Mouse (Mus musculus): ENCODE measurements around the gene Pex11g. TPM values are rescaled to one million over a fixed set of nuclear protein-coding genes. Genes with fewer than 3 reads are reported as not detected.

The Pex11g gene
- total and polyA plus RNA-seq, 3 experiments: 1.1 to 5.0 (median 2.1) TPM

GRCm38 (mm10) chr8:3425217-3425616 is 42.3 kb downstream of the Pex11g start:
- peaks cover 87% of the 10 kb centered on the region for H3K36me3 ChIP-seq (replicated peaks)

GRCm38 (mm10) chr8:3421507-3421906 is 46.0 kb downstream of the Pex11g start:
- DNase-seq (ENCODE audit: low spot score) (no peak), ATAC-seq (ENCODE audit: extremely low read depth, insufficient number of reproducible peaks, low FRiP score, poor library complexity, severe bottlenecking) (no peak)
- TF ChIP-seq CTCF (IDR thresholded peaks at IDR 0.05; ENCODE audit: low read depth, low read length) (no peak), TAL1 (conservative IDR thresholded peaks at IDR 0.05; ENCODE audit: low read depth, low read length) (no peak), GATA1 (IDR thresholded peaks at IDR 0.05; ENCODE audit: borderline replicate concordance, low read length) (no peak), POLR2AphosphoS5 (IDR thresholded peaks at IDR 0.05; ENCODE audit: insufficient replicate concordance, low read depth, low read length) (no peak), GATA2 (IDR thresholded peaks at IDR 0.05; ENCODE audit: borderline replicate concordance, low read depth, low read length) (no peak)
- H3K4me1 ChIP-seq (ENCODE audit: insufficient read depth, low read depth, low read length): peaks cover 64% of the 10 kb centered on the region
- no peaks in the 10 kb centered on the region for H3K9me3 ChIP-seq (replicated peaks)
- no peak overlapping the region for H3K4me3 ChIP-seq (ENCODE audit: low read depth, low read length)
- H3K36me3 ChIP-seq (replicated peaks): peaks cover 82% of the 10 kb centered on the region
- H3K27me3 ChIP-seq (ENCODE audit: insufficient read depth, low read length): no peaks in the 10 kb centered on the region

More at GRCm38 (mm10) chr8:3425217-3425616, 42.3 kb downstream of the Pex11g start:
- H3K27me3 ChIP-seq (ENCODE audit: insufficient read depth, low read length): no peaks in the 10 kb centered on the region
- H3K4me3 ChIP-seq (ENCODE audit: low read depth, low read length): no peak overlapping the region
- no peaks in the 10 kb centered on the region for H3K9me3 ChIP-seq (replicated peaks)
- peaks cover 40% of the 10 kb centered on the region for H3K4me1 ChIP-seq (ENCODE audit: insufficient read depth, low read depth, low read length)
- ATAC-seq (ENCODE audit: extremely low read depth, insufficient number of reproducible peaks, low FRiP score, poor library complexity, severe bottlenecking) (no peak), DNase-seq (ENCODE audit: low spot score) (no peak)
- no peak for TF ChIP-seq CTCF (IDR thresholded peaks at IDR 0.05; ENCODE audit: low read depth, low read length)
- TF ChIP-seq POLR2AphosphoS5 (IDR thresholded peaks at IDR 0.05; ENCODE audit: insufficient replicate concordance, low read depth, low read length): no peak
- TF ChIP-seq GATA2 (IDR thresholded peaks at IDR 0.05; ENCODE audit: borderline replicate concordance, low read depth, low read length): no peak
- no peak for TF ChIP-seq GATA1 (IDR thresholded peaks at IDR 0.05; ENCODE audit: borderline replicate concordance, low read length)
- no peak for TF ChIP-seq TAL1 (conservative IDR thresholded peaks at IDR 0.05; ENCODE audit: low read depth, low read length)

DNA sequence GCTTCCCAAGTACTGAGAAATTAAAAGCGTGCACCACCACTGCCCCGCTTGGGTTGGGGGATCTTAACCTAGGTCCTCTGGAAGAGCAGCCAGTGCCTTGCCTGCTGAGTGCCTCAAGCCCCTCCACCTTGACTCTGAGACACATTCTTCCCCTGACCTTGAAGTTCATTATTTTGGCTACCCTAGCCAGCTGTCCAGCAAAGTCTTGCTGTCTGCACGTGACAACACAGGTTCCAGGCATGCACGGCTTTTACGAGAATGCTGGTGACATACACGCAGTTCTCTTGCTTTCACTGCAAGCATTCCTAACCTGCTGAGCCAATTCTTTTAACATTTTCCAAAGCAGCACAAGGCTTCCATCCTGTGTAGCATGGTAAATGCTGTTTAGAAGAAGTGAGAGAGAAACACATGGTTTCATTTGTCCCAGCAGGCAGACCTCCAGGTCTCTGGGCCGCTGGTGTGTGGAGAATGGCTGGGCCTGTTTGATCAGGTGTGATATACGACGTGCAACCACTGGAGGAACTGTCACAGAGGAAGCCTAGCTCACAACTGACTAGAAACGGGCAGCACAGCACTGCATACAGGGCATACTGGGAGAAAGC is 47.3 kb downstream of the Pex11g start:
- ATAC-seq (ENCODE audit: extremely low read depth, insufficient number of reproducible peaks, low FRiP score, poor library complexity, severe bottlenecking) (no peak), DNase-seq (ENCODE audit: low spot score) (no peak)
- no peaks in the 10 kb centered on the region for H3K27me3 ChIP-seq (ENCODE audit: insufficient read depth, low read length)
- peaks cover 66% of the 10 kb centered on the region for H3K4me1 ChIP-seq (ENCODE audit: insufficient read depth, low read depth, low read length)
- H3K9me3 ChIP-seq (replicated peaks): no peaks in the 10 kb centered on the region
- peaks cover 81% of the 10 kb centered on the region for H3K36me3 ChIP-seq (replicated peaks)
- TF ChIP-seq TAL1 (conservative IDR thresholded peaks at IDR 0.05; ENCODE audit: low read depth, low read length) (no peak), CTCF (IDR thresholded peaks at IDR 0.05; ENCODE audit: low read depth, low read length) (no peak), GATA1 (IDR thresholded peaks at IDR 0.05; ENCODE audit: borderline replicate concordance, low read length) (no peak)
- H3K4me3 ChIP-seq (ENCODE audit: low read depth, low read length): no peak overlapping the region

GRCm38 (mm10) chr8:3418101-3418500 is 49.4 kb downstream of the Pex11g start:
- no peak for TF ChIP-seq CTCF (IDR thresholded peaks at IDR 0.05; ENCODE audit: low read depth, low read length)
- no peak for TF ChIP-seq POLR2AphosphoS5 (IDR thresholded peaks at IDR 0.05; ENCODE audit: insufficient replicate concordance, low read depth, low read length)
- TF ChIP-seq TAL1 (conservative IDR thresholded peaks at IDR 0.05; ENCODE audit: low read depth, low read length): no peak
- no peak for TF ChIP-seq GATA2 (IDR thresholded peaks at IDR 0.05; ENCODE audit: borderline replicate concordance, low read depth, low read length)
- no peak for TF ChIP-seq GATA1 (IDR thresholded peaks at IDR 0.05; ENCODE audit: borderline replicate concordance, low read length)
- ATAC-seq (ENCODE audit: extremely low read depth, insufficient number of reproducible peaks, low FRiP score, poor library complexity, severe bottlenecking): no peak
- no peak overlapping the region for H3K4me3 ChIP-seq (ENCODE audit: low read depth, low read length)

GRCm38 (mm10) chr8:3417455-3417854 is 50.0 kb downstream of the Pex11g start:
- Histone ChIP-seq H3K4me3 (ENCODE audit: low read depth, low read length) (no peak overlapping the region; the same call in 1 of the 2 replicates), H3K4me1 (ENCODE audit: insufficient read depth, low read depth, low read length) (peaks cover 89% of the 10 kb centered on the region), H3K36me3 (replicated peaks) (peaks cover 74% of the 10 kb centered on the region), H3K9me3 (replicated peaks) (no peaks in the 10 kb centered on the region), H3K27me3 (ENCODE audit: insufficient read depth, low read length) (no peaks in the 10 kb centered on the region)
- peak; percentile 33 for DNase-seq (ENCODE audit: low spot score)
- no peak for ATAC-seq (ENCODE audit: extremely low read depth, insufficient number of reproducible peaks, low FRiP score, poor library complexity, severe bottlenecking)
- TF ChIP-seq TAL1 (conservative IDR thresholded peaks at IDR 0.05; ENCODE audit: low read depth, low read length): no peak
- TF ChIP-seq GATA1 (IDR thresholded peaks at IDR 0.05; ENCODE audit: borderline replicate concordance, low read length): no peak
- TF ChIP-seq CTCF (IDR thresholded peaks at IDR 0.05; ENCODE audit: low read depth, low read length): no peak
- TF ChIP-seq POLR2AphosphoS5 (IDR thresholded peaks at IDR 0.05; ENCODE audit: insufficient replicate concordance, low read depth, low read length): no peak
- TF ChIP-seq GATA2 (IDR thresholded peaks at IDR 0.05; ENCODE audit: borderline replicate concordance, low read depth, low read length): no peak

More at GRCm38 (mm10) chr8:3418101-3418500, 49.4 kb downstream of the Pex11g start:
- Histone ChIP-seq H3K9me3 (replicated peaks) (no peaks in the 10 kb centered on the region), H3K4me1 (ENCODE audit: insufficient read depth, low read depth, low read length) (peaks cover 83% of the 10 kb centered on the region), H3K36me3 (replicated peaks) (peaks cover 77% of the 10 kb centered on the region), H3K27me3 (ENCODE audit: insufficient read depth, low read length) (no peaks in the 10 kb centered on the region)
- no peak for DNase-seq (ENCODE audit: low spot score)

- TF ChIP-seq GATA2 (IDR thresholded peaks at IDR 0.05; ENCODE audit: borderline replicate concordance, low read depth, low read length): no peak
- TF ChIP-seq TAL1 (conservative IDR thresholded peaks at IDR 0.05; ENCODE audit: low read depth, low read length): no peak
- TF ChIP-seq GATA1 (IDR thresholded peaks at IDR 0.05; ENCODE audit: borderline replicate concordance, low read length): no peak
- TF ChIP-seq CTCF (IDR thresholded peaks at IDR 0.05; ENCODE audit: low read depth, low read length): no peak
- no peak for TF ChIP-seq POLR2AphosphoS5 (IDR thresholded peaks at IDR 0.05; ENCODE audit: insufficient replicate concordance, low read depth, low read length)
- Histone ChIP-seq H3K4me3 (ENCODE audit: low read depth, low read length) (peak overlapping the region; percentile 26; the same call in 1 of the 2 replicates), H3K9me3 (replicated peaks) (no peaks in the 10 kb centered on the region), H3K36me3 (replicated peaks) (peaks cover 72% of the 10 kb centered on the region), H3K27me3 (ENCODE audit: insufficient read depth, low read length) (no peaks in the 10 kb centered on the region), H3K4me1 (ENCODE audit: insufficient read depth, low read depth, low read length) (peaks cover 93% of the 10 kb centered on the region)
- ATAC-seq (ENCODE audit: extremely low read depth, insufficient number of reproducible peaks, low FRiP score, poor library complexity, severe bottlenecking) (no peak), DNase-seq (ENCODE audit: low spot score) (no peak)
These were observed 50.6 kb downstream of the Pex11g start for GRCm38 (mm10) chr8:3416846-3417245.

Data from G1E (cell line).